Mouse (Mus musculus): ENCODE data around the gene Itprid2.

The Itprid2 gene

GRCm38 (mm10) chr2:79651701-79652100 is 16.5 kb downstream of the Itprid2 start:
- no peak for DNase-seq

GRCm38 (mm10) chr2:79652502-79652901 is 17.4 kb downstream of the Itprid2 start:
- no peak for DNase-seq

GRCm38 (mm10) chr2:79653093-79653808 is 18.1 kb downstream of the Itprid2 start:
- DNase-seq, result no peak

- DNase-seq, result no peak
Observed at GRCm38 (mm10) chr2:79653809-79654164, 18.6 kb downstream of the Itprid2 start.

- DNase-seq, result no peak
Observed at GRCm38 (mm10) chr2:79657062-79657461, 21.9 kb downstream of the Itprid2 start.

- DNase-seq, result no peak
Observed at GRCm38 (mm10) chr2:79660417-79661185, 25.4 kb downstream of the Itprid2 start.

GRCm38 (mm10) chr2:79661486-79662104 is 26.4 kb downstream of the Itprid2 start:
- DNase-seq, result peak; percentile 7

GRCm38 (mm10) chr2:79664532-79665286 is 29.6 kb downstream of the Itprid2 start:
- no peak for DNase-seq

- DNase-seq, result no peak
Observed at GRCm38 (mm10) chr2:79665492-79665891, 30.3 kb downstream of the Itprid2 start.

- DNase-seq, result no peak
Observed at GRCm38 (mm10) chr2:79675266-79675665, 40.1 kb downstream of the Itprid2 start.

GRCm38 (mm10) chr2:79677663-79678257 is 42.6 kb downstream of the Itprid2 start:
- DNase-seq, result no peak

- no peak for DNase-seq
Observed at GRCm38 (mm10) chr2:79681672-79682071, 46.5 kb downstream of the Itprid2 start.

GRCm38 (mm10) chr2:79683258-79683657 is 48.1 kb downstream of the Itprid2 start:
- DNase-seq, result no peak

GRCm38 (mm10) chr2:79690838-79691237 is 55.7 kb downstream of the Itprid2 start:
- DNase-seq, result no peak

- DNase-seq, result no peak
Observed at GRCm38 (mm10) chr2:79695190-79695589, 60.0 kb downstream of the Itprid2 start.

- DNase-seq, result no peak
Observed at GRCm38 (mm10) chr2:79695939-79696338, 60.8 kb downstream of the Itprid2 start.

- DNase-seq, result no peak
Observed at GRCm38 (mm10) chr2:79696478-79697230, 61.5 kb downstream of the Itprid2 start.

GRCm38 (mm10) chr2:79698166-79698565 is 63.0 kb downstream of the Itprid2 start:
- no peak for DNase-seq

- no peak for DNase-seq
Observed at GRCm38 (mm10) chr2:79704773-79705172, 69.6 kb downstream of the Itprid2 start.

- DNase-seq, result peak; percentile 10
Observed at GRCm38 (mm10) chr2:79707575-79707974, 72.4 kb downstream of the Itprid2 start, which contains the start of gene Ppp1r1c. Ppp1r1c (plus strand) TSS chr2:79707780.

GRCm38 (mm10) chr2:79713662-79714091 is 78.5 kb downstream of the Itprid2 start:
- no peak for DNase-seq

GRCm38 (mm10) chr2:79714745-79715144 is 79.6 kb downstream of the Itprid2 start:
- DNase-seq, result no peak
